ENCODE assay signal across 8 mouse cellular contexts in genomic region chr12:72759956-72760355, GRCm38 (mm10). TPM values are rescaled to one million over a fixed set of nuclear protein-coding genes. Genes with fewer than 3 reads are reported as not detected.
DNase-seq lines count a peak whose midpoint lies in the region; ATAC-seq and TF ChIP-seq lines count a peak whose summit lies in the region.

No protein-coding gene starts in this region.

- H3K27ac ChIP-seq in lung, embryonic 14.5 days (ENCODE audit: low read depth) = no peak overlapping the region
- peak overlapping the region; percentile 99 for H3K27ac ChIP-seq in forebrain, embryonic 10.5 days
- H3K27ac ChIP-seq in limb, embryonic 12.5 days = no peak overlapping the region
- H3K27ac ChIP-seq in olfactory bulb, adult 2 months (ENCODE audit: insufficient read depth, low read depth, low read length) = 0 out of 2 replicates have a peak overlapping the region, but pooled peaks have one; percentile 7

- no peak for TF ChIP-seq CTCF in lung, embryonic 14.5 days (IDR thresholded peaks at IDR 0.05; ENCODE audit: low read depth)
- TF ChIP-seq CTCF in olfactory bulb, adult 2 months (IDR thresholded peaks at IDR 0.05; ENCODE audit: insufficient read depth, low read depth, low read length) = no peak

- no peaks in the 10 kb centered on the region for H3K36me3 ChIP-seq in lung, embryonic 14.5 days (ENCODE audit: insufficient read depth)
- H3K36me3 ChIP-seq in forebrain, embryonic 10.5 days (replicated peaks) = no peaks in the 10 kb centered on the region
- H3K36me3 ChIP-seq in limb, embryonic 12.5 days = no peaks in the 10 kb centered on the region

- H3K4me1 ChIP-seq in lung, embryonic 14.5 days (ENCODE audit: insufficient read depth) = 0 out of 2 replicates have a peak, but pooled peaks cover 8% of the 10 kb centered on the region
- peaks cover 46% of the 10 kb centered on the region for H3K4me1 ChIP-seq in forebrain, embryonic 10.5 days
- H3K4me1 ChIP-seq in limb, embryonic 12.5 days (replicated peaks) = peaks cover 29% of the 10 kb centered on the region
- H3K4me1 ChIP-seq in olfactory bulb, adult 2 months (ENCODE audit: control insufficient read depth, insufficient read depth, low read length) = no peaks in the 10 kb centered on the region

- no peak for TF ChIP-seq POLR2A in olfactory bulb, adult 2 months (IDR thresholded peaks at IDR 0.05; ENCODE audit: insufficient read depth, low read depth, low read length)

- no peaks in the 10 kb centered on the region for H3K9me3 ChIP-seq in lung, embryonic 14.5 days (ENCODE audit: low read depth, low read length)
- H3K9me3 ChIP-seq in forebrain, embryonic 10.5 days = no peaks in the 10 kb centered on the region
- no peaks in the 10 kb centered on the region for H3K9me3 ChIP-seq in limb, embryonic 12.5 days

- H3K4me2 ChIP-seq in lung, embryonic 14.5 days = peak overlapping the region; percentile 65
- H3K4me2 ChIP-seq in limb, embryonic 12.5 days = peak overlapping the region; percentile 71

- DNase-seq in lung, embryonic 14.5 days = no peak
- DNase-seq in lung, postnatal 14 days = no peak
- no peak for DNase-seq in forebrain, embryonic 10.5 days (ENCODE audit: extremely low spot score, low spot score)
- DNase-seq in embryo, embryonic 10.5 days (ENCODE audit: low spot score) = no peak
- DNase-seq in left cerebral cortex, adult 11 months (ENCODE audit: low spot score) = no peak
- no peak for DNase-seq in B cell, adult 2 months

- no peaks in the 10 kb centered on the region for H3K27me3 ChIP-seq in lung, embryonic 14.5 days (ENCODE audit: insufficient read depth, low read length)
- H3K27me3 ChIP-seq in forebrain, embryonic 10.5 days (ENCODE audit: poor library complexity, severe bottlenecking) = no peaks in the 10 kb centered on the region
- H3K27me3 ChIP-seq in limb, embryonic 12.5 days = no peaks in the 10 kb centered on the region

- H3K9ac ChIP-seq in lung, embryonic 14.5 days = 0 out of 2 replicates have a peak overlapping the region, but pooled peaks have one; percentile 10
- no peak overlapping the region for H3K9ac ChIP-seq in limb, embryonic 12.5 days (replicated peaks)

- WGBS in lung, embryonic 14.5 days = 6% methylated on average over 7 of the region's 7 CpGs
- WGBS in forebrain, embryonic 10.5 days = 16% methylated on average over 7 of the region's 7 CpGs
- WGBS in limb, embryonic 12.5 days = 21% methylated on average over 7 of the region's 7 CpGs
- 5% methylated on average over 7 of the region's 7 CpGs for WGBS in olfactory bulb, adult 2 months

- peak overlapping the region; percentile 85 for H3K4me3 ChIP-seq in lung, embryonic 14.5 days (ENCODE audit: low read depth, low read length)
- H3K4me3 ChIP-seq in forebrain, embryonic 10.5 days = peak overlapping the region; percentile 82
- peak overlapping the region; percentile 93 for H3K4me3 ChIP-seq in limb, embryonic 12.5 days (replicated peaks)
- H3K4me3 ChIP-seq in olfactory bulb, adult 2 months (ENCODE audit: insufficient read depth, low read depth, low read length) = no peak overlapping the region

- no peak for ATAC-seq in lung, embryonic 14.5 days (ENCODE audit: insufficient read depth)
- ATAC-seq in limb, embryonic 12.5 days (ENCODE audit: insufficient number of reproducible peaks, insufficient read depth, low FRiP score, low TSS enrichment, low read depth) = no peak

RNA-seq across cellular contexts. Expression of gene Ppm1a, which starts 2.7 kb away (rescaled TPM):
- polyA plus RNA-seq in lung, embryonic 14.5 days (2014; fragmentation: Nextera tagmentation; extraction: Ambion mirVana) = 64.9 and 65.1 TPM in 2 replicates
- 32.8 and 39.6 TPM in 2 replicates for polyA plus RNA-seq in forebrain, embryonic 10.5 days (2016; fragmentation: Nextera tagmentation; extraction: Ambion mirVana)
- polyA plus RNA-seq in limb, embryonic 12.5 days (2016; fragmentation: Nextera tagmentation; extraction: Ambion mirVana) = 66.8 and 68.0 TPM in 2 replicates
- 268 and 406 TPM in 2 replicates for polyA plus RNA-seq in olfactory bulb, adult 2 months (2012; ENCODE audit: insufficient read depth, insufficient read length, low replicate concordance, missing spikeins)

Comparison
In these comparisons a context has a peak if more than half of its experiments do, and no peak if none do; other contexts are left out.
1. H3K27ac ChIP-seq: peak in forebrain, embryonic 10.5 days (single experiment) and olfactory bulb, adult 2 months (single experiment); none in lung, embryonic 14.5 days (single experiment) and limb, embryonic 12.5 days (single experiment).